Mouse (Mus musculus) liver, postnatal 0 days (tissue): ENCODE measurements at regions not wholly inside any gene's neighbourhood (a gene's known extent, or its start where the extent isn't known, plus 50 kb on each side); places are given as distances from the start of the nearest gene placed in this dataset.

ENCODE experiments used
- CTCF ChIP-seq: sonication (generic); IDR thresholded peaks from 2 replicates; pipeline ENCODE4 v1.5.1; 2016; ENCODE audit warnings: antibody characterized with exemption, low read depth
- EP300 ChIP-seq: IDR thresholded peaks from 2 replicates; pipeline ENCODE4 v1.6.1; 2016; ENCODE audit warnings: antibody characterized with exemption, low read depth, mild to moderate bottlenecking

- TF ChIP-seq CTCF = no peak
- no peak for TF ChIP-seq EP300
These were observed 59.3 kb upstream of the Rgs1 start for GRCm38 (mm10) chr1:144308313-144308712.
